In genomic region chr2:32847468-32847821, GRCm38 (mm10) we compare ENCODE assay signal across 8 mouse cellular contexts. TPM values are rescaled to one million over a fixed set of nuclear protein-coding genes. Genes with fewer than 3 reads are reported as not detected.
DNase-seq lines count a peak whose midpoint lies in the region; ATAC-seq and TF ChIP-seq lines count a peak whose summit lies in the region.

No protein-coding gene starts in this region.

- H3K9ac ChIP-seq in limb, embryonic 11.5 days (ENCODE audit: low read length): no peak overlapping the region
- 0 out of 2 replicates have a peak overlapping the region, but pooled peaks have one; percentile 37 for H3K9ac ChIP-seq in neural tube, embryonic 15.5 days (replicated peaks)

- H3K4me2 ChIP-seq in limb, embryonic 11.5 days (ENCODE audit: low read depth, severe bottlenecking): peak overlapping the region; percentile 79; the same call in 1 of the 2 replicates
- H3K4me2 ChIP-seq in neural tube, embryonic 15.5 days: peak overlapping the region; percentile 65

- no peak for TF ChIP-seq CTCF in left cerebral cortex, adult 2 months (IDR thresholded peaks at IDR 0.05)
- no peak for TF ChIP-seq CTCF in embryonic fibroblast, embryonic 13.5 days (IDR thresholded peaks at IDR 0.05; ENCODE audit: borderline replicate concordance, insufficient read depth, low read length)
- no peak for TF ChIP-seq CTCF in thymus, adult 2 months (IDR thresholded peaks at IDR 0.05; ENCODE audit: borderline replicate concordance, control insufficient read depth, extremely low read depth, insufficient read depth, low read length, poor library complexity)

- peak; percentile 35; the same call in 1 of the 2 replicates for ATAC-seq in limb, embryonic 11.5 days (ENCODE audit: insufficient number of reproducible peaks, low FRiP score, low TSS enrichment, low read depth)
- peak; percentile 28 for ATAC-seq in neural tube, embryonic 15.5 days (ENCODE audit: low FRiP score)

- peak overlapping the region; percentile 48 for H3K4me3 ChIP-seq in left cerebral cortex, adult 2 months
- H3K4me3 ChIP-seq in embryonic fibroblast, embryonic 13.5 days (ENCODE audit: insufficient read depth, low read length): peak overlapping the region; percentile 32; the same call in 1 of the 2 replicates
- H3K4me3 ChIP-seq in limb, embryonic 11.5 days (ENCODE audit: low read depth, low read length): 0 out of 2 replicates have a peak overlapping the region, but pooled peaks have one; percentile 49
- peak overlapping the region; percentile 84 for H3K4me3 ChIP-seq in neural tube, embryonic 15.5 days (replicated peaks)
- no peak overlapping the region for H3K4me3 ChIP-seq in thymus, adult 2 months (ENCODE audit: control insufficient read depth, insufficient read depth, low read length)

- peak overlapping the region; percentile 58 for H3K27ac ChIP-seq in left cerebral cortex, adult 2 months
- H3K27ac ChIP-seq in embryonic fibroblast, embryonic 13.5 days (ENCODE audit: insufficient read depth, low read length): no peak overlapping the region
- H3K27ac ChIP-seq in limb, embryonic 11.5 days (replicated peaks; ENCODE audit: low read depth, low read length): no peak overlapping the region
- 0 out of 2 replicates have a peak overlapping the region, but pooled peaks have one; percentile 30 for H3K27ac ChIP-seq in neural tube, embryonic 15.5 days (replicated peaks)
- no peak overlapping the region for H3K27ac ChIP-seq in thymus, adult 2 months (ENCODE audit: control insufficient read depth, insufficient read depth, low read length)

- TF ChIP-seq POLR2A in embryonic fibroblast, embryonic 13.5 days (IDR thresholded peaks at IDR 0.05; ENCODE audit: low read depth, low read length): no peak
- no peak for TF ChIP-seq POLR2A in thymus, adult 2 months (IDR thresholded peaks at IDR 0.05; ENCODE audit: control insufficient read depth, extremely low read depth, insufficient read depth, low read length, poor library complexity)

- 0 out of 2 replicates have a peak, but pooled peaks cover 3% of the 10 kb centered on the region for H3K27me3 ChIP-seq in limb, embryonic 11.5 days (ENCODE audit: control insufficient read depth, insufficient read depth, low read length)
- peaks cover 7% of the 10 kb centered on the region; the same call in 1 of the 2 replicates for H3K27me3 ChIP-seq in neural tube, embryonic 15.5 days (replicated peaks)
- no peaks in the 10 kb centered on the region; the same call in 1 of the 2 replicates for H3K27me3 ChIP-seq in thymus, adult 2 months (ENCODE audit: control insufficient read depth, insufficient read depth, low read length)

- no peaks in the 10 kb centered on the region for H3K36me3 ChIP-seq in limb, embryonic 11.5 days (ENCODE audit: control insufficient read depth, insufficient read depth, low read length)
- no peaks in the 10 kb centered on the region for H3K36me3 ChIP-seq in neural tube, embryonic 15.5 days
- no peaks in the 10 kb centered on the region for H3K36me3 ChIP-seq in thymus, adult 2 months (ENCODE audit: control insufficient read depth, insufficient read depth, low read length)

- DNase-seq in left cerebral cortex, adult 2 months (ENCODE audit: extremely low spot score in 1 of 2, low spot score in 2 of 2): no peak
- no peak for DNase-seq in left cerebral cortex, adult 8-10 months (ENCODE audit: low spot score in 2 of 2)
- DNase-seq in limb, embryonic 11.5 days (ENCODE audit: low spot score): no peak
- DNase-seq in cerebellum, postnatal 36 days: no peak
- DNase-seq in thymus, postnatal 36 days: no peak
- no peak for DNase-seq in thymus, adult 2 months

- no peaks in the 10 kb centered on the region for H3K4me1 ChIP-seq in embryonic fibroblast, embryonic 13.5 days (ENCODE audit: control insufficient read depth, insufficient read depth, low read length)
- H3K4me1 ChIP-seq in limb, embryonic 11.5 days (ENCODE audit: control insufficient read depth, insufficient read depth, low read length): 0 out of 2 replicates have a peak, but pooled peaks cover 4% of the 10 kb centered on the region
- H3K4me1 ChIP-seq in neural tube, embryonic 15.5 days: peaks cover 37% of the 10 kb centered on the region
- peaks cover 8% of the 10 kb centered on the region for H3K4me1 ChIP-seq in thymus, adult 2 months (replicated peaks; ENCODE audit: control insufficient read depth, insufficient read depth, low read length)

- intact Hi-C loops in left cerebral cortex, adult 2 months (cut with DNase I): loop anchor here (2.0 kb wide), 1 partner anchor 31 kb away; no protein-coding TSS in a partner anchor

- WGBS in limb, embryonic 11.5 days: 46% methylated on average over 6 of the region's 6 CpGs
- WGBS in neural tube, embryonic 15.5 days: 53% methylated on average over 6 of the region's 6 CpGs
- 59% methylated on average over 6 of the region's 6 CpGs for WGBS in thymus, adult 2 months

- H3K9me3 ChIP-seq in limb, embryonic 11.5 days (ENCODE audit: control insufficient read depth, low read length): no peaks in the 10 kb centered on the region
- H3K9me3 ChIP-seq in neural tube, embryonic 15.5 days (replicated peaks): no peaks in the 10 kb centered on the region

RNA-seq across cellular contexts. Expression of gene Stxbp1, which starts 0.4 kb away (rescaled TPM):
- total RNA-seq in left cerebral cortex, adult 2 months (2021): 100 to 1,000 TPM; 947 to 984 TPM
- total RNA-seq in left cerebral cortex, adult 8-10 months (2022): 100 to 1,000 TPM; 883 to 958 (median 954) TPM
- 33.3 and 41.4 TPM in 2 replicates for polyA plus RNA-seq in embryonic fibroblast, embryonic 13.5 days (2011; ENCODE audit: insufficient read length, low read depth, missing spikeins)
- polyA plus RNA-seq in limb, embryonic 11.5 days (2014; fragmentation: Nextera tagmentation; extraction: Ambion mirVana): 15.2 and 17.7 TPM in 2 replicates
- polyA plus RNA-seq in neural tube, embryonic 15.5 days (2015; fragmentation: Nextera tagmentation; extraction: Ambion mirVana): 276 and 315 TPM in 2 replicates
- polyA plus RNA-seq in thymus, adult 2 months (2012; rRNA removed): 6.6 and 8.3 TPM in 2 replicates

RNA-seq across cellular contexts. Expression of gene Fam129b, which starts 28.5 kb away (rescaled TPM):
- 10 to 100 TPM; 24.4 to 31.4 TPM for total RNA-seq in left cerebral cortex, adult 2 months (2021)
- total RNA-seq in left cerebral cortex, adult 8-10 months (2022): 10 to 100 TPM; 24.7 to 31.8 (median 28.4) TPM
- polyA plus RNA-seq in embryonic fibroblast, embryonic 13.5 days (2011; ENCODE audit: insufficient read length, low read depth, missing spikeins): 142 and 223 TPM in 2 replicates
- polyA plus RNA-seq in limb, embryonic 11.5 days (2014; fragmentation: Nextera tagmentation; extraction: Ambion mirVana): 18.6 and 23.2 TPM in 2 replicates
- 30.7 and 34.7 TPM in 2 replicates for polyA plus RNA-seq in neural tube, embryonic 15.5 days (2015; fragmentation: Nextera tagmentation; extraction: Ambion mirVana)
- polyA plus RNA-seq in thymus, adult 2 months (2012; rRNA removed): 20.8 and 22.9 TPM in 2 replicates

Comparison
In these comparisons a context has a peak if more than half of its experiments do, and no peak if none do; other contexts are left out.
1. H3K27ac ChIP-seq: peak in left cerebral cortex, adult 2 months (single experiment) and neural tube, embryonic 15.5 days (single experiment); none in embryonic fibroblast, embryonic 13.5 days (single experiment), limb, embryonic 11.5 days (single experiment) and thymus, adult 2 months (single experiment).